Mouse (Mus musculus) inflammation-experienced regulatory T-cells, adult 16 weeks (primary cell): ENCODE data around the gene Tbc1d8. TPM values are rescaled to one million over a fixed set of nuclear protein-coding genes. Genes with fewer than 3 reads are reported as not detected.

ENCODE experiments used
- polyA plus RNA-seq: library from polyadenylated mRNA; unstranded; fragments of 100-300 nt; shearing (Covaris generic); gene quantifications from one replicate; pipeline ENCODE4 v1.2.1, GENCODE M21; 2017

Tbc1d8 gene
- polyA plus RNA-seq: 2.2 TPM

DNA sequence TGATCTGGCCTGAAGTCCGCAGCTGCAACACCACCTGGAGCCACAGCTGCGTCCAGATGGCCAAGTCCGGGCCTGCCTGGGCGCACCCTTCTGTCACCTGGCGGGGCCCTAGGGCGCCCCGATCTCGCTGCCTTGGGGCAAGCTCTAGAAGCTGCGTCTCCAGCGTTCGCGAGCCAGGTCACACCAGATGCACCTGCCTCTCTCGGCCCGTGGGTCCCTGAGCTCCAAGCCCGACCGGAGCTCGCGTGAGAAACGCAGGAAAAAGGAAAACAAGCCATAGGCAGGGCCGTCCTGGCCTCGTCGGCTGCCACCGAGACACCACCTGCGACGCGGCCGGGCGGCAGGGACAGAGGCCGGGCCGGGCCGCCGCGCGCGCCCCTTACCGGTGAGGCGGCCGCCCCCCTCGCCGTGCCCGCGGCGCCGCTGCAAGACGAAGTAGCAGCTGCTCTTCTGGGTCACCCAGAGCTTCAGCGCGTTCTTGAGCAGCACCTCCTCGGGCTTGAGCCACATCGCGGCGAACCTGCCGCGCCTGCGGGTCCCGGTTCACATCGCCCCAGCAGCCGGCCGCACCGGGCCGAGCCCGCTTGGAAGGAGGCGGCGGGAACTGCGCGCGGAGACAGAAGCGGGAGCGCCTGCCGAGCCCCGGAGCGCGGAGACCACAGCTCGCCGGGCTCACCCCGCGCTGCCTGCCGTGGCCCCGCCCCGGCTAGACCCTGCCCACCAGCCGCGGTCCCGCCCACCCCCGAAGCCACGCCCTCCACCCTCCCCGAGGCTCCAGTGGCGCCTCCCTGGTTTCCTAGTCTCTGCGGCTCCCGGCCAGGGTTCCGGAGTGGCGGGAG is at the start of gene Tbc1d8:
Gene Tbc1d8 (minus strand): TSS at position 699 of the 839 bp plus-strand sequence.

GRCm38 (mm10) chr1:39367601-39368266 is 110.8 kb downstream of the Tbc1d8 start, which contains the start of gene Rpl31:
Gene Rpl31, plus strand, starts transcription at chr1:39367842.

Other genes starting within 250 kb of the Tbc1d8 start
- gene Rpl31, start 110.9 kb downstream of the Tbc1d8 start, polyA plus RNA-seq: 234 TPM
- 8.0 TPM for gene Cnot11, start 56.2 kb upstream of the Tbc1d8 start, polyA plus RNA-seq
- 8.9 TPM for gene Rnf149, start 98.7 kb upstream of the Tbc1d8 start, polyA plus RNA-seq
- gene Creg2, start 172.7 kb upstream of the Tbc1d8 start, polyA plus RNA-seq: not detected
- not detected for gene Rfx8, start 242.2 kb upstream of the Tbc1d8 start, polyA plus RNA-seq